Mouse (Mus musculus) cerebellum, adult 9-10 months (tissue): ENCODE measurements around the gene Gfod1.
A peak's percentile ranks its signal among the peaks of the same experiment; 100 is the strongest.

Experiments used
- DNase-seq: peaks from one replicate; pipeline ENCODE4 v3.0.0; 2022

Gene Gfod1

GRCm38 (mm10) chr13:43261287-43261686 is 42.7 kb downstream of the Gfod1 start:
- no peak for DNase-seq

GRCm38 (mm10) chr13:43260731-43261130 is 43.2 kb downstream of the Gfod1 start:
- no peak for DNase-seq

GRCm38 (mm10) chr13:43256447-43256846 is 47.5 kb downstream of the Gfod1 start:
- DNase-seq: no peak

- no peak for DNase-seq
Observed at GRCm38 (mm10) chr13:43253526-43253925, 50.4 kb downstream of the Gfod1 start.

GRCm38 (mm10) chr13:43252105-43252790 is 51.7 kb downstream of the Gfod1 start:
- DNase-seq: no peak

GRCm38 (mm10) chr13:43251391-43251790 is 52.6 kb downstream of the Gfod1 start:
- DNase-seq: no peak

GRCm38 (mm10) chr13:43250653-43251052 is 53.3 kb downstream of the Gfod1 start:
- no peak for DNase-seq

- DNase-seq: no peak
Observed at GRCm38 (mm10) chr13:43250106-43250505, 53.9 kb downstream of the Gfod1 start.

GRCm38 (mm10) chr13:43248381-43248780 is 55.6 kb downstream of the Gfod1 start:
- peak; percentile 82 for DNase-seq

GRCm38 (mm10) chr13:43246876-43247275 is 57.1 kb downstream of the Gfod1 start:
- no peak for DNase-seq

- DNase-seq: no peak
Observed at GRCm38 (mm10) chr13:43243793-43244192, 60.2 kb downstream of the Gfod1 start.

GRCm38 (mm10) chr13:43243240-43243639 is 60.7 kb downstream of the Gfod1 start:
- DNase-seq: no peak

GRCm38 (mm10) chr13:43241750-43242149 is 62.2 kb downstream of the Gfod1 start:
- DNase-seq: no peak

GRCm38 (mm10) chr13:43241069-43241468 is 62.9 kb downstream of the Gfod1 start:
- no peak for DNase-seq

GRCm38 (mm10) chr13:43239790-43240216 is 64.2 kb downstream of the Gfod1 start:
- no peak for DNase-seq

GRCm38 (mm10) chr13:43236630-43237029 is 67.3 kb downstream of the Gfod1 start:
- DNase-seq: no peak

- DNase-seq: no peak
Observed at GRCm38 (mm10) chr13:43235982-43236381, 68.0 kb downstream of the Gfod1 start.

- DNase-seq: no peak
Observed at GRCm38 (mm10) chr13:43235586-43235910, 68.4 kb downstream of the Gfod1 start.

- DNase-seq: peak; percentile 74
Observed at GRCm38 (mm10) chr13:43234869-43235585, 68.9 kb downstream of the Gfod1 start.

- DNase-seq: no peak
Observed at GRCm38 (mm10) chr13:43233331-43233730, 70.6 kb downstream of the Gfod1 start.

- DNase-seq: peak; percentile 85
Observed at GRCm38 (mm10) chr13:43231965-43232860, 71.8 kb downstream of the Gfod1 start.

- DNase-seq: no peak
Observed at GRCm38 (mm10) chr13:43230842-43231241, 73.1 kb downstream of the Gfod1 start.

GRCm38 (mm10) chr13:43230238-43230637 is 73.7 kb downstream of the Gfod1 start:
- peak; percentile 65 for DNase-seq

GRCm38 (mm10) chr13:43229767-43230166 is 74.2 kb downstream of the Gfod1 start:
- DNase-seq: no peak
